Mouse (Mus musculus) spleen, postnatal 10 days (tissue): Measurements from ENCODE around the gene Plg.

Experiments
- DNase-seq, 2 experiments: peaks; one replicate each; pipeline ENCODE4 v3.0.0; 2021 to 2022; ENCODE audit warnings: low spot score in 2 of 2

Plg gene

DNA sequence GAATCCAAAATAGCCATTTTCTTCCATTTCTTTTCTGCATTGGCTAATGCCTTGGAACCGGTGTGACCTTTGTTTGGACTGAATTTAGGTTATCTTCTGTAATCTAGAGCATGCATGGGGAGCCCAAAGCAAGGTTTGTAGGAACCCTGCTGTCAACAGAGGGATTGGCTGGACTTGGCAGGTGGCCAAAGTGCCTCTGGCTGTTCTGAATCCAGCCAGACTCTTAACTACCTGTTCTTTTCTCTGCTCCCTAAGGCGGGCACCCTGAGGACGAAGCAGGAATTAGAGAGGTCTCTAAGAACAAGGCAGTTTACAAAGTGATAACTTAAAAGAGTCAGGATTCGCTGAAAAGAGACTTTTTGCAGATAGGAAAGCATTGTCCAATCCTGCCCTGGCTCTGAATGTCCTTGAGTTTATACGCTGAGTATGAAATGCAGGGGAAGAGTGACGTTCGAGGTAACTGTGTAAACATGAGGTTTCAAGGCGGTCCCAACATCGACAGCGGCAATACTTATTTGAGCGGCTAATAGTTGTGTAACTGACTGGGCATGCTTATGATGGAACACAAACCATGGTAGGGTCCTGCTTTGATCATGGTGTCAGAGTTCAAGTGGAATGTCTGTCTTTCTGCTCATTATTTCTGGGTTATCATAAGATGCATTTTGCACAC is 74.6 kb downstream of the Plg start:
- no peak for DNase-seq

DNA sequence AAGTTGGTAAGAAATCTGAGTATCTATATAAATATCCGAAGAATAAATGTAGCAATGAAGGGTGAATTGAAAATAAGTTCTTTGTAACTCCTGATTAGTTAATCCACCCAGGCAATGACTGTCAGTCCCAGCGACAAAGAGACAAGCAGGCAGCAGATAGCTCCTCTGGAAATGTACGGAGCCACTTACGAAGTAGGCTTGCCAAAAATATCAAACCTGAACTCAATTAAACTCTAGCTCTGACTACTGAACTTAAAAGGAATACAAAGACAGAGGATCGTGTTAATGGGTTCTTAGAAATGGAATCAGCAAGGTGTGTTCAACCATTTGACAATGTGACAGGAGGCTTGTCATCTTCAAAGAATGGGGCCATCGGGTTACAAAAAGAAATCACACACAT is 75.3 kb downstream of the Plg start:
- no peak for DNase-seq

DNA sequence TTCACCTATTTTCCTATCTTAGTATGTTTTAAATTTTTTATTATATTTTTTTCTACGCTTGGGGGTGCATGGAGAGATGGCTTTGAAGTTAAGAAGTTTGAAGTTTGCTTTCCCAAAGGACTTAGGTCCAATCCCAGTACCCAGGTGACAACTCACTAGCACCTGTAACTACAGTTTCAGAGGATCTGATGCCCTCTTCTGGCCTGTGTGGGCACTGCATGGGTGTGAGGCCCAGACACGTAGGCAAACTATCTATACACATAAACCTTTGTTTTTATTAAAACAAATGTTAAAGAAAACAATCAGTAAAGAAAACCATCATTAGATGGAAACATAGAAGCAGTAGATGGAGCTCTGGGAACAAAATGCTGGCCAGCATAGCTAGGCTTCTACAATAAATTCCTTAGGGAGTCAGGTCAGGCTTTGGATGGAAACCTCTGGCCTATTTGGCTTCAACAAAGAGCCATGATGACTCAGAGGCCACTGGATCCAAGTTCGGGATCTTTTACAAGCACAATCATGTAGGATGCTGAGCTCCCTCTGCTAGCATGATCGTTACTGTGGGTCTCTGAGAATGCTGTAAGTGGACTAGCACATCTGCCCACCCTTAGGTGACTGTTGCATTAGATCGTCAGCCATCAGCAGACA is 76.9 kb downstream of the Plg start:
- peak; percentile 14 to 55 for DNase-seq

DNA sequence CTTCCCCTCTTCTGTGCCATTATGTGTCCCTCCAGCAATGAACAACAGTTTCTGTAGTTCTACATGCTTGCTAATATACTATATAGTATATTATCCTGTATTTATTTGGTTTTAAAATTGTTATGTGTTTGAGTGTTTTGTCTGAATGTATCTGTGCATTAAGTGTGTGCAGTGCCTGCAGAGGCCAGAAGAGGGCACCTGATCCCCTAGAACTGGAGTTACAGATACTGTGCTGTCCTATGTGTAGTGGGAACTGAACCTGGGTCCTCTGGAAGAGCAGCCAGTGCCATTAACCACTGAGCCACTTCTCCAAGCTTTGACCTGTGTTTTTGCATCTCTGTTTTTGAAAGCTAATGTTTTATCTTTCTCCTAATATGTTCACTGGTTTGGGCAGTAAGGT is 82.8 kb downstream of the Plg start:
- DNase-seq: no peak

DNA sequence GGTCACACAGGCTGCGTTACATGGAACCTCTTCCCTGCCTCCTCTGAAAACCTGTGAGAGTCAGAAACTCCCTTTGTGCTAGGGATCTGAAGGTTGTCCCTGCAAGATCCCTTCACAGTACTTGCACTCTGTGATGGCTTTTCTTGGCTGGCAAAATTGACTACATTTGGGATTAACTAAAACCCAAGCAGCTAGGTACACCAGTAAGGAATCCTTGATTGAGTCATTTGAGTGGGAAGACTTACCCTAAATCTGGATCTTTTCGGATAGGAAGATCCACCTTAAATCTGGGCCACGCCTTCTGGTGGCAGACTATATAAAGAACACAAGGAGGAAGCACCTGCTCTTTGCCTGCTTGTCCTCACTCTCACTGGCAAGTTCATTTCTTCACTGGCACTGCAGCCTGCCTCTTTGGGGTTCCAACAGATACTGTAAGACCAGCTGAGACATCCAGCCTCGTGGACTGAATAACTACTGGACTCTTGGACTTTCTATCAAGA is 88.1 kb downstream of the Plg start:
- no peak for DNase-seq

DNA sequence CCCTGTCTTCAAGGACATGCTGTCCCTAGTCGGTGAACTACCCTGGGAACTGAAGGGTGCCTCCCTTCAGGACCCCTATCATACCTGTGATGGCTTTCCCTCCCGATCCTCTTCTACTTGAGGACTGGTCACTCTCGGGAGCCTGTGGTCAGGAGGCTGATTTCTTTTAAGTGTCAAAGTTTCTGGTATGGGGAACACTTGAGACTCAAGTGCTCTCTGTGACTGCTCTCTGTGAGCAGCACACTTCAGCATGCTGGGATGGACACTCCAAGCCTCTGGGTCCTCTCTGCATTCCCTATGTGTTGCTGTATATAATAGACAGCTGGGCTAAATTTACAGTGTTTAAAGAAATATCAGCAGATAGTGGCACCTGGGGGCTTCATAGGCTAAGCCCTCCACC is 89.2 kb downstream of the Plg start:
- no peak for DNase-seq

DNA sequence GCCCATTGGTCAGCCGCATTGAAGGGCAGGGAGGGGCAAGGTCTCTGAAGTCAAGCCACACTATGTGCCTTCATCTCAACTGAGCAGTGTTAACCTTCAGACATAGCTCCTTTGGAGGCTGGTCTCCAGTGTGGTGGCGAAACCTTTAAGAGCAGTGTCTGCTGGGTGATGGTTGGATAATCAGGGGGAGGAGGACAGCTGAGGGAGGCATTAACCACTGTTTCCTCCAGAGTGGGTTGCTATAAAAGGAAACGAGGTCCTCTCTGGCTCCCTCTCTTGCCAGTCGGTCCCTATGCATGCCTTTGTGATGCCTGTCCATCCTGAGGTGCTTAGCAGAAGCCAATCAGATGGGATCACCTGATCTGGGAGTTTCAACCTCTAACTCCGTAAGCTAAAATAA is 90.3 kb downstream of the Plg start:
- DNase-seq: no peak
